Mouse (Mus musculus) hindbrain, postnatal 0 days (tissue): Measurements from ENCODE around the gene Map4k5. TPM values are rescaled to one million over a fixed set of nuclear protein-coding genes. Genes with fewer than 3 reads are reported as not detected.

ENCODE experiments used
- ATAC-seq: fragments of 200-750 bp; cut with Nextera tagmentation; 2 replicates; pipeline ENCODE4 v1.8.0; 2017; ENCODE audit warnings: mild to moderate bottlenecking, moderate TSS enrichment, moderate library complexity
- DNase-seq: peaks from one replicate; pipeline ENCODE4 v3.0.0-alpha.2; 2015; ENCODE audit warnings: low spot score
- H3K27ac ChIP-seq: fragments of 300-500 bp; sonication (generic); 2 replicates; pipeline ENCODE4 v1.5.1; 2014; ENCODE audit warnings: mild to moderate bottlenecking
- H3K27me3 ChIP-seq: fragments of 300-500 bp; sonication (generic); 2 replicates; pipeline ENCODE4 v1.6.1; 2014; ENCODE audit warnings: low read length, mixed read lengths; ENCODE audit not compliant: insufficient read depth
- H3K36me3 ChIP-seq: fragments of 300-500 bp; sonication (generic); 2 replicates; pipeline ENCODE4 v1.6.1; 2014; ENCODE audit warnings: low read length, mixed read lengths; ENCODE audit not compliant: insufficient read depth
- H3K4me1 ChIP-seq: fragments of 300-500 bp; sonication (generic); 2 replicates; pipeline ENCODE4 v1.6.1; 2014; ENCODE audit warnings: antibody characterized with exemption, low read length, mixed read lengths; ENCODE audit not compliant: insufficient read depth
- H3K4me2 ChIP-seq: fragments of 300-500 bp; sonication (generic); 2 replicates; pipeline ENCODE4 v1.6.1; 2014; ENCODE audit warnings: low read depth, mild to moderate bottlenecking, low read length, moderate library complexity, mixed read lengths
- H3K4me3 ChIP-seq: fragments of 300-500 bp; sonication (generic); 2 replicates; pipeline ENCODE4 v1.5.1; 2014; ENCODE audit warnings: low read length
- H3K9ac ChIP-seq: fragments of 300-500 bp; sonication (generic); replicated peaks from 2 replicates; pipeline ENCODE4 v1.6.1; 2014; ENCODE audit warnings: mild to moderate bottlenecking, low read length, moderate library complexity, mixed read lengths
- H3K9me3 ChIP-seq: fragments of 300-500 bp; sonication (generic); 2 replicates; pipeline ENCODE4 v1.6.1; 2016; ENCODE audit warnings: low read length, mixed read lengths
- CTCF ChIP-seq: IDR thresholded peaks from 2 replicates; pipeline ENCODE4 v1.5.1; 2016; ENCODE audit warnings: antibody characterized with exemption, control low read depth, low read depth
- WGBS: fragments of 180-500 bp; shearing (Covaris S2); extraction: QIAGEN DNeasy Blood & Tissue Kit; methylation state at CpG from one replicate; pipeline ENCODE4 v1.1.7; 2014; 5-methylcytosine and 5-hydroxymethylcytosine counted together
- polyA plus RNA-seq: library from polyadenylated mRNA; unstranded; fragments of >200 nt; fragmentation: Nextera tagmentation; extraction: Ambion mirVana; gene quantifications from 2 replicates; pipeline ENCODE4 v1.2.1, GENCODE M21; 2015
- total RNA-seq: library from RNA; depleted of rRNA; stranded (reverse); fragments of >200 nt; gene quantifications from 2 replicates; pipeline ENCODE4 v1.2.3, GENCODE M21; 2014

The Map4k5 gene
- total and polyA plus RNA-seq, 2 experiments from 2014 or later, result 17.1 to 32.3 TPM

- DNase-seq (peak; percentile 88), ATAC-seq (peak; percentile 88)
- no peak for TF ChIP-seq CTCF
- 1% methylated on average over 30 of the region's 30 CpGs for WGBS
- Histone ChIP-seq H3K4me2 (peak overlapping the region; percentile 76), H3K4me3 (peak overlapping the region; percentile 69), H3K27me3 (no peaks in the 10 kb centered on the region), H3K9me3 (no peaks in the 10 kb centered on the region), H3K36me3 (no peaks in the 10 kb centered on the region), H3K9ac (peak overlapping the region; percentile 84), H3K27ac (peak overlapping the region; percentile 96), H3K4me1 (peaks cover 6% of the 10 kb centered on the region; the same call in 1 of the 2 replicates)
Observed at GRCm38 (mm10) chr12:69907667-69908510, 14.9 kb upstream of the Map4k5 start.

GRCm38 (mm10) chr12:69904991-69905390 is 12.0 kb upstream of the Map4k5 start:
- H3K27ac ChIP-seq, result no peak overlapping the region
- no peaks in the 10 kb centered on the region for H3K9me3 ChIP-seq
- ATAC-seq, result no peak
- TF ChIP-seq CTCF, result no peak
- no peak overlapping the region for H3K4me3 ChIP-seq
- no peak overlapping the region for H3K9ac ChIP-seq
- peaks cover 6% of the 10 kb centered on the region; the same call in 1 of the 2 replicates for H3K4me1 ChIP-seq
- 80% methylated on average over 2 of the region's 2 CpGs for WGBS
- no peaks in the 10 kb centered on the region for H3K27me3 ChIP-seq
- no peak overlapping the region for H3K4me2 ChIP-seq
- H3K36me3 ChIP-seq, result no peaks in the 10 kb centered on the region
- DNase-seq, result no peak

GRCm38 (mm10) chr12:69898119-69898518 is 5.1 kb upstream of the Map4k5 start:
- TF ChIP-seq CTCF, result no peak
- no peak overlapping the region for H3K4me2 ChIP-seq
- H3K4me3 ChIP-seq, result no peak overlapping the region
- H3K4me1 ChIP-seq, result no peaks in the 10 kb centered on the region
- no peak overlapping the region for H3K9ac ChIP-seq
- no peak overlapping the region for H3K27ac ChIP-seq
- no peaks in the 10 kb centered on the region for H3K36me3 ChIP-seq
- ATAC-seq (no peak), DNase-seq (no peak)
- no peaks in the 10 kb centered on the region for H3K9me3 ChIP-seq
- H3K27me3 ChIP-seq, result no peaks in the 10 kb centered on the region
- 94% methylated on average over 4 of the region's 4 CpGs for WGBS

GRCm38 (mm10) chr12:69895046-69895445 is 2.0 kb upstream of the Map4k5 start:
- no peak for DNase-seq
- no peaks in the 10 kb centered on the region for H3K27me3 ChIP-seq
- no peak overlapping the region for H3K27ac ChIP-seq
- H3K4me1 ChIP-seq, result peaks cover 12% of the 10 kb centered on the region; the same call in 1 of the 2 replicates
- 61% methylated on average over 2 of the region's 2 CpGs for WGBS
- H3K4me2 ChIP-seq, result no peak overlapping the region
- no peaks in the 10 kb centered on the region for H3K9me3 ChIP-seq
- no peak for ATAC-seq
- H3K36me3 ChIP-seq, result no peaks in the 10 kb centered on the region
- H3K9ac ChIP-seq, result no peak overlapping the region
- no peak overlapping the region for H3K4me3 ChIP-seq
- TF ChIP-seq CTCF, result no peak

GRCm38 (mm10) chr12:69893927-69894326 is 927 bp upstream of the Map4k5 start:
- Histone ChIP-seq H3K4me3 (peak overlapping the region; percentile 94; the same call in 1 of the 2 replicates), H3K9me3 (no peaks in the 10 kb centered on the region), H3K4me2 (peak overlapping the region; percentile 71), H3K9ac (no peak overlapping the region), H3K27me3 (no peaks in the 10 kb centered on the region), H3K27ac (peak overlapping the region; percentile 97; the same call in 1 of the 2 replicates), H3K36me3 (no peaks in the 10 kb centered on the region), H3K4me1 (peaks cover 14% of the 10 kb centered on the region; the same call in 1 of the 2 replicates)
- ATAC-seq (no peak), DNase-seq (no peak)
- WGBS, result 66% methylated on average over 6 of the region's 6 CpGs
- TF ChIP-seq CTCF, result peak; percentile 35; the same call in 1 of the 2 replicates

- Histone ChIP-seq H3K27ac (no peak overlapping the region), H3K9me3 (no peaks in the 10 kb centered on the region), H3K4me3 (peak overlapping the region; percentile 94), H3K27me3 (no peaks in the 10 kb centered on the region), H3K4me2 (peak overlapping the region; percentile 71), H3K4me1 (peaks cover 14% of the 10 kb centered on the region; the same call in 1 of the 2 replicates), H3K36me3 (no peaks in the 10 kb centered on the region), H3K9ac (peak overlapping the region; percentile 97)
- DNase-seq (no peak), ATAC-seq (no peak)
- 40% methylated on average over 3 of the region's 3 CpGs for WGBS
- no peak for TF ChIP-seq CTCF
Observed at GRCm38 (mm10) chr12:69891721-69892120, 1.3 kb downstream of the Map4k5 start.

GRCm38 (mm10) chr12:69890476-69890875 is 2.5 kb downstream of the Map4k5 start:
- peak overlapping the region; percentile 30; the same call in 1 of the 2 replicates for H3K9ac ChIP-seq
- TF ChIP-seq CTCF, result no peak
- H3K4me3 ChIP-seq, result no peak overlapping the region
- ATAC-seq (no peak), DNase-seq (no peak)
- H3K36me3 ChIP-seq, result no peaks in the 10 kb centered on the region
- no peaks in the 10 kb centered on the region for H3K27me3 ChIP-seq
- no peak overlapping the region for H3K27ac ChIP-seq
- H3K9me3 ChIP-seq, result no peaks in the 10 kb centered on the region
- peaks cover 14% of the 10 kb centered on the region; the same call in 1 of the 2 replicates for H3K4me1 ChIP-seq
- WGBS, result 32% methylated on average over 5 of the region's 5 CpGs
- H3K4me2 ChIP-seq, result peak overlapping the region; percentile 71
